ENCODE assay signal across 20 mouse cellular contexts in genomic region chr3:121379699-121380098, GRCm38 (mm10). TPM values are rescaled to one million over a fixed set of nuclear protein-coding genes. Genes with fewer than 3 reads are reported as not detected.
DNase-seq lines count a peak whose midpoint lies in the region; ATAC-seq and TF ChIP-seq lines count a peak whose summit lies in the region.
"Had no signal": no experiment of that assay in that cellular context is flagged by ENCODE, and none has a peak within 500 bp of the region (broad histone marks: within the 10 kb centered on the region; RNA-seq: fewer than 3 reads in every experiment).

No protein-coding gene starts in this region.

- no peak for TF ChIP-seq CTCF in C2C12 (IDR thresholded peaks at IDR 0.05; ENCODE audit: control insufficient read depth, insufficient read depth, insufficient read length)
- no peak for TF ChIP-seq CTCF in Patski (IDR thresholded peaks at IDR 0.05)

- no peaks in the 10 kb centered on the region for H3K79me2 ChIP-seq in C2C12 (ENCODE audit: control insufficient read depth, insufficient read depth)

- WGBS in embryonic facial prominence, embryonic 15.5 days = 62% methylated on average over 5 of the region's 5 CpGs
- WGBS in embryonic facial prominence, embryonic 10.5 days = 68% methylated on average over 5 of the region's 5 CpGs

- H3K36me3 ChIP-seq in embryonic facial prominence, embryonic 15.5 days = no peaks in the 10 kb centered on the region
- H3K36me3 ChIP-seq in embryonic facial prominence, embryonic 10.5 days (replicated peaks) = no peaks in the 10 kb centered on the region
- H3K36me3 ChIP-seq in C2C12 (ENCODE audit: control insufficient read depth, insufficient read depth) = no peaks in the 10 kb centered on the region
- H3K36me3 ChIP-seq: forebrain, embryonic 12.5 days; heart, embryonic 12.5 days; hindbrain, embryonic 10.5 days; intestine, embryonic 15.5 days had no signal

- no peak overlapping the region for H3ac ChIP-seq in C2C12 (ENCODE audit: control insufficient read depth, insufficient read length, low read depth)

- CTCF ChIA-PET in Patski (lab: Charles Lee) = interaction anchor here (1.0 to 1.6 kb wide), 7 partner anchors 9 to 120 kb away, joined by 3 to 5 read pairs (median 4); no protein-coding TSS in a partner anchor

- no peak for DNase-seq in embryonic facial prominence, embryonic 10.5 days (ENCODE audit: low spot score)
- DNase-seq in Patski (ENCODE audit: low read depth, low spot score) = no peak
- no peak for DNase-seq in urinary bladder, postnatal 14 days (ENCODE audit: low spot score)
- DNase-seq in frontal cortex, postnatal 25 days (ENCODE audit: low spot score in 2 of 2) = no peak
- DNase-seq: adrenal gland, postnatal 14 days; B cell, adult 2 months; cerebellum, adult 18-20 months; cerebellum, adult 9-11 months; forebrain, postnatal 0 days; heart, adult 2 months; kidney, adult 18-20 months had no signal

- H3K4me1 ChIP-seq in embryonic facial prominence, embryonic 15.5 days = peaks cover 18% of the 10 kb centered on the region
- H3K4me1 ChIP-seq in embryonic facial prominence, embryonic 10.5 days = peaks cover 29% of the 10 kb centered on the region
- H3K4me1 ChIP-seq: forebrain, embryonic 12.5 days; intestine, embryonic 15.5 days had no signal

- POLR2A ChIA-PET in Patski (lab: Charles Lee) = interaction anchor here (0.8 to 1.2 kb wide), 2 partner anchors 79 to 115 kb away, joined by 3 read pairs; no protein-coding TSS in a partner anchor

- no peaks in the 10 kb centered on the region for H3K9me3 ChIP-seq in embryonic facial prominence, embryonic 15.5 days (replicated peaks)
- H3K9me3 ChIP-seq in embryonic facial prominence, embryonic 10.5 days = no peaks in the 10 kb centered on the region
- H3K9me3 ChIP-seq: forebrain, embryonic 12.5 days; heart, embryonic 12.5 days; hindbrain, embryonic 10.5 days; intestine, embryonic 15.5 days had no signal

- no peak overlapping the region for H3K9ac ChIP-seq in embryonic facial prominence, embryonic 15.5 days
- H3K9ac ChIP-seq: forebrain, embryonic 12.5 days; forebrain, postnatal 0 days; heart, embryonic 12.5 days; hindbrain, embryonic 14.5 days; intestine, embryonic 15.5 days had no signal

- H3K27me3 ChIP-seq in embryonic facial prominence, embryonic 15.5 days = no peaks in the 10 kb centered on the region
- no peaks in the 10 kb centered on the region for H3K27me3 ChIP-seq in embryonic facial prominence, embryonic 10.5 days (replicated peaks; ENCODE audit: low read depth, poor library complexity, severe bottlenecking)
- H3K27me3 ChIP-seq in C2C12 (ENCODE audit: control insufficient read depth, insufficient read depth, insufficient read length) = no peaks in the 10 kb centered on the region
- H3K27me3 ChIP-seq in Patski = no peaks in the 10 kb centered on the region
- H3K27me3 ChIP-seq: forebrain, embryonic 12.5 days; heart, embryonic 12.5 days; intestine, embryonic 15.5 days had no signal

- no peak overlapping the region for H3K4me3 ChIP-seq in embryonic facial prominence, embryonic 15.5 days (replicated peaks)
- H3K4me3 ChIP-seq in embryonic facial prominence, embryonic 10.5 days = no peak overlapping the region
- H3K4me3 ChIP-seq in C2C12 (ENCODE audit: insufficient read depth, poor library complexity, severe bottlenecking) = no peak overlapping the region
- H3K4me3 ChIP-seq: forebrain, embryonic 12.5 days; heart, adult 2 months; heart, embryonic 12.5 days; hindbrain, embryonic 10.5 days; intestine, embryonic 15.5 days had no signal

- in situ Hi-C loops in Patski (cut with MboI; ENCODE audit: low pct_unique_long_range_greater_than_20kb) = no loop called here

- no peaks in the 10 kb centered on the region for H3K79me3 ChIP-seq in C2C12 (ENCODE audit: low read depth)

- no peak overlapping the region for H3K27ac ChIP-seq in embryonic facial prominence, embryonic 15.5 days (replicated peaks)
- no peak overlapping the region; the same call in 1 of the 2 replicates for H3K27ac ChIP-seq in embryonic facial prominence, embryonic 10.5 days (replicated peaks)
- H3K27ac ChIP-seq: forebrain, embryonic 12.5 days; heart, adult 2 months; hindbrain, embryonic 14.5 days; intestine, embryonic 15.5 days had no signal

- no peak overlapping the region for H3K4me2 ChIP-seq in embryonic facial prominence, embryonic 15.5 days (replicated peaks)
- H3K4me2 ChIP-seq: forebrain, embryonic 12.5 days; heart, embryonic 12.5 days; hindbrain, embryonic 14.5 days; intestine, embryonic 15.5 days had no signal

- peak; percentile 65; the same call in 1 of the 2 replicates for ATAC-seq in embryonic facial prominence, embryonic 15.5 days (ENCODE audit: insufficient number of reproducible peaks, low FRiP score, low TSS enrichment, low read depth)
- ATAC-seq in Patski = peak; percentile 53
- ATAC-seq in megakaryocyte progenitor cell, adult 5-6 weeks (replicated peaks; ENCODE audit: poor library complexity) = no peak
- ATAC-seq: forebrain, postnatal 0 days; intestine, embryonic 15.5 days had no signal

TF ChIP-seq in C2C12, 6 proteins besides CTCF, POLR2A, EP300 and RAD21:
- TF ChIP-seq CEBPB (IDR thresholded peaks at IDR 0.05; ENCODE audit: low read depth) (no peak), USF1 (IDR thresholded peaks at IDR 0.05; ENCODE audit: low read depth) (peak; percentile 68), FOSL1 (IDR thresholded peaks at IDR 0.05; ENCODE audit: insufficient read depth, low read length, poor library complexity, severe bottlenecking) (peak; percentile 27), MYOD1 (IDR thresholded peaks at IDR 0.05; ENCODE audit: control insufficient read depth, insufficient read length, low read depth) (peak; percentile 67), MAX (IDR thresholded peaks at IDR 0.05) (peak; percentile 88), MYOG (IDR thresholded peaks at IDR 0.05; ENCODE audit: control insufficient read depth, extremely low read depth, insufficient read length) (no peak)

RNA-seq across cellular contexts. Expression of gene Cnn3, which starts 46.6 kb away (rescaled TPM):
- polyA plus RNA-seq in embryonic facial prominence, embryonic 15.5 days (2015; fragmentation: Nextera tagmentation; extraction: Ambion mirVana) = 844 and 852 TPM in 2 replicates
- polyA plus RNA-seq in embryonic facial prominence, embryonic 10.5 days (2016; fragmentation: Nextera tagmentation; extraction: Ambion mirVana) = 864 and 874 TPM in 2 replicates
- 362 TPM for polyA plus RNA-seq in C2C12 (2012; fragmentation: generic; extraction: Trizol)
- polyA plus RNA-seq in Patski (2021) = 770 TPM
- total RNA-seq in megakaryocyte progenitor cell, adult 5-6 weeks (2015) = 38.8 and 43.0 TPM in 2 replicates
- total RNA-seq in megakaryocyte progenitor cell, adult 5-6 weeks (2017) = 21.2 and 28.5 TPM in 2 replicates
- total RNA-seq: MEL had no signal
